Mouse (Mus musculus): ENCODE measurements around the gene Prss53.
"Not testable (repeated sequence)": the region's sequence is repeated elsewhere in the genome, so short reads cannot be mapped to it uniquely, and the experiment has no call there.

The Prss53 gene

GRCm38 (mm10) chr7:127874812-127875626 is 15.8 kb downstream of the Prss53 start:
- DNase-seq: no peak

GRCm38 (mm10) chr7:127870136-127870821 is 20.5 kb downstream of the Prss53 start:
- no peak for DNase-seq

GRCm38 (mm10) chr7:127869149-127869810 is 21.5 kb downstream of the Prss53 start:
- DNase-seq: no peak

- DNase-seq: no peak
These were observed 23.1 kb downstream of the Prss53 start for GRCm38 (mm10) chr7:127867641-127868040.

- no peak for DNase-seq
These were observed 24.3 kb downstream of the Prss53 start for GRCm38 (mm10) chr7:127866434-127866833.

- DNase-seq: no peak
These were observed 32.5 kb downstream of the Prss53 start for GRCm38 (mm10) chr7:127858258-127858657.

- DNase-seq: no peak
These were observed 39.9 kb downstream of the Prss53 start for GRCm38 (mm10) chr7:127850906-127851305.

- DNase-seq: no peak
These were observed 40.5 kb downstream of the Prss53 start for GRCm38 (mm10) chr7:127849973-127850875.

- DNase-seq: peak; percentile 80 to 81
These were observed 48.6 kb downstream of the Prss53 start for GRCm38 (mm10) chr7:127842001-127842718.

GRCm38 (mm10) chr7:127841340-127842000 is 49.3 kb downstream of the Prss53 start:
- DNase-seq: peak; percentile 91 to 96

- peak; percentile 78 to 82 for DNase-seq
These were observed 49.9 kb downstream of the Prss53 start for GRCm38 (mm10) chr7:127840886-127841285.

- not testable (repeated sequence) for DNase-seq
These were observed 50.7 kb downstream of the Prss53 start for GRCm38 (mm10) chr7:127840031-127840430.

- DNase-seq: peak in 1 of 2 experiments; percentile 33
These were observed 52.9 kb downstream of the Prss53 start for GRCm38 (mm10) chr7:127837878-127838277.

- peak; percentile 50 to 52 for DNase-seq
These were observed 53.3 kb downstream of the Prss53 start for GRCm38 (mm10) chr7:127837473-127837872.
